Mouse (Mus musculus) kidney, adult 2 months (tissue): ENCODE measurements around the gene Psmb8.
"Not testable (repeated sequence)": the region's sequence is repeated elsewhere in the genome, so short reads cannot be mapped to it uniquely, and the experiment has no call there.

ENCODE experiments used
- CTCF ChIP-seq: fragments of 200-500 bp; conservative IDR thresholded peaks from 2 replicates; pipeline ENCODE4 v1.5.1; 2011; ENCODE audit warnings: low read depth, mild to moderate bottlenecking, control low read depth, low read length, moderate library complexity, mixed read lengths; ENCODE audit not compliant: insufficient read depth, insufficient read length
- POLR2A ChIP-seq: fragments of 200-500 bp; IDR thresholded peaks from one replicate; pipeline ENCODE4 v1.6.1; 2011; ENCODE audit warnings: low read depth, low read length, control low read depth

DNA sequence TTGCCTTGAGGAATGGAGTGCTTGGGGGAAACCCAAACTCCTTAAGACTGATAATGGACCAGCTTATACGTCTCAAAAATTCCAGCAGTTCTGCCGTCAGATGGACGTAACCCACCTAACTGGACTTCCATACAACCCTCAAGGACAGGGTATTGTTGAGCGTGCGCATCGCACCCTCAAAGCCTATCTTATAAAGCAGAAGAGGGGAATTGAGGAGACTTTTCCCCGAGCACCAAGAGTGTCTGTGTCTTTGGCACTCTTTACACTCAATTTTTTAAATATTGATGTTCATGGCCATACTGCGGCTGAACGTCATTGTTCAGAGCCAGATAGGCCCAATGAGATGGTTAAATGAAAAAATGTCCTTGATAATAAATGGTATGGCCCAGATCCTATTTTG, 33.5 kb downstream of the Psmb8 start:
- TF ChIP-seq CTCF, POLR2A: not testable (repeated sequence)
